Mouse (Mus musculus) ES-E14 (cell line): Measurements from ENCODE around the gene Hsd17b3.

Experiments
- CHD2 ChIP-seq: IDR thresholded peaks from 2 replicates; pipeline ENCODE4 v1.6.1; 2014; ENCODE audit warnings: mild to moderate bottlenecking, low read depth, low read length, inconsistent platforms
- HCFC1 ChIP-seq: IDR thresholded peaks from 2 replicates; pipeline ENCODE4 v1.6.1; 2012; ENCODE audit warnings: low read length, inconsistent platforms, borderline replicate concordance; ENCODE audit not compliant: insufficient read depth
- MAFK ChIP-seq: IDR thresholded peaks from 2 replicates; pipeline ENCODE4 v1.6.1; 2014; ENCODE audit warnings: mild to moderate bottlenecking, low read depth, low read length, inconsistent platforms; ENCODE audit not compliant: insufficient read depth
- ZC3H11A ChIP-seq: IDR thresholded peaks from 2 replicates; pipeline ENCODE4 v1.6.1; 2012; ENCODE audit warnings: low read depth, mild to moderate bottlenecking, inconsistent platforms, low read length, borderline replicate concordance
- ZNF384 ChIP-seq: IDR thresholded peaks from 2 replicates; pipeline ENCODE4 v1.6.1; 2012; ENCODE audit warnings: low read depth, low read length, inconsistent platforms

GRCm38 (mm10) chr13:64108381-64108850 is 19.4 kb upstream of the Hsd17b3 start:
- TF ChIP-seq CHD2 (no peak), MAFK (no peak), ZNF384 (no peak), ZC3H11A (no peak), HCFC1 (no peak)
